Comparison of ENCODE assay signal across 23 mouse cellular contexts in genomic region chr11:118890474-118890873, GRCm38 (mm10). TPM values are rescaled to one million over a fixed set of nuclear protein-coding genes. Genes with fewer than 3 reads are reported as not detected.
DNase-seq lines count a peak whose midpoint lies in the region; ATAC-seq lines count a peak whose summit lies in the region.
"Had no signal": no experiment of that assay in that cellular context is flagged by ENCODE, and none has a peak within 500 bp of the region (broad histone marks: within the 10 kb centered on the region; RNA-seq: fewer than 3 reads in every experiment).

No protein-coding gene starts in this region.

- H3K4me1 ChIP-seq in neural tube, embryonic 12.5 days, result peaks cover 18% of the 10 kb centered on the region
- H3K4me1 ChIP-seq in midbrain, embryonic 15.5 days, result peaks cover 17% of the 10 kb centered on the region
- H3K4me1 ChIP-seq: embryonic facial prominence, embryonic 15.5 days; limb, embryonic 12.5 days; liver, embryonic 13.5 days; lung, embryonic 15.5 days had no signal

- peak overlapping the region; percentile 62; the same call in 1 of the 2 replicates for H3K27ac ChIP-seq in neural tube, embryonic 12.5 days
- H3K27ac ChIP-seq in midbrain, embryonic 15.5 days, result peak overlapping the region; percentile 66
- H3K27ac ChIP-seq: embryonic facial prominence, embryonic 15.5 days; limb, embryonic 12.5 days; liver, embryonic 13.5 days; lung, embryonic 15.5 days had no signal

- H3K9me3 ChIP-seq in neural tube, embryonic 12.5 days, result no peaks in the 10 kb centered on the region
- no peaks in the 10 kb centered on the region for H3K9me3 ChIP-seq in midbrain, embryonic 15.5 days
- H3K9me3 ChIP-seq: embryonic facial prominence, embryonic 15.5 days; liver, embryonic 13.5 days; lung, embryonic 15.5 days had no signal

- H3K4me2 ChIP-seq in neural tube, embryonic 12.5 days (replicated peaks), result no peak overlapping the region
- H3K4me2 ChIP-seq in midbrain, embryonic 15.5 days, result 0 out of 2 replicates have a peak overlapping the region, but pooled peaks have one; percentile 4
- H3K4me2 ChIP-seq: embryonic facial prominence, embryonic 15.5 days; heart, embryonic 11.5 days; limb, embryonic 12.5 days; liver, embryonic 13.5 days; lung, embryonic 15.5 days had no signal

- no peaks in the 10 kb centered on the region for H3K27me3 ChIP-seq in neural tube, embryonic 12.5 days (replicated peaks)
- no peaks in the 10 kb centered on the region for H3K27me3 ChIP-seq in midbrain, embryonic 15.5 days (replicated peaks)
- H3K27me3 ChIP-seq: embryonic facial prominence, embryonic 15.5 days; liver, embryonic 13.5 days; lung, embryonic 15.5 days had no signal

- 60% methylated on average over 5 of the region's 5 CpGs for WGBS in neural tube, embryonic 12.5 days
- 59% methylated on average over 5 of the region's 5 CpGs for WGBS in midbrain, embryonic 15.5 days

- no peak overlapping the region for H3K9ac ChIP-seq in neural tube, embryonic 12.5 days
- no peak overlapping the region for H3K9ac ChIP-seq in midbrain, embryonic 15.5 days
- H3K9ac ChIP-seq: embryonic facial prominence, embryonic 15.5 days; limb, embryonic 12.5 days; liver, embryonic 13.5 days; lung, embryonic 15.5 days had no signal

- no peak for ATAC-seq in neural tube, embryonic 12.5 days (ENCODE audit: low FRiP score, low read depth)
- no peak for ATAC-seq in midbrain, embryonic 15.5 days (replicated peaks)

- H3K36me3 ChIP-seq in neural tube, embryonic 12.5 days, result no peaks in the 10 kb centered on the region
- H3K36me3 ChIP-seq in midbrain, embryonic 15.5 days (replicated peaks), result no peaks in the 10 kb centered on the region
- H3K36me3 ChIP-seq: embryonic facial prominence, embryonic 15.5 days; limb, embryonic 12.5 days; liver, embryonic 13.5 days; lung, embryonic 15.5 days had no signal

- intact Hi-C loops in left cerebral cortex, postnatal 36 days (cut with DNase I), result no loop called here

- DNase-seq in cerebellum, adult 8-10 months, result peak; percentile 34
- no peak for DNase-seq in cerebellum, postnatal 4 days (ENCODE audit: low spot score in 2 of 2)
- DNase-seq in neural tube, embryonic 10.5 days (ENCODE audit: extremely low spot score, low spot score), result no peak
- DNase-seq in left cerebral cortex, postnatal 36 days (ENCODE audit: low spot score in 2 of 2), result no peak
- DNase-seq in thymus, postnatal 4 days, result no peak
- DNase-seq in kidney, postnatal 36 days, result no peak
- DNase-seq: adrenal gland, postnatal 14 days; cerebellum, adult 9-11 months; heart, postnatal 10 days; kidney, adult 18-20 months; kidney, postnatal 10 days; layer of hippocampus, adult 9-11 months; liver, embryonic 13.5 days; lung, postnatal 4 days had no signal

- H3K4me3 ChIP-seq in neural tube, embryonic 12.5 days, result no peak overlapping the region
- no peak overlapping the region for H3K4me3 ChIP-seq in midbrain, embryonic 15.5 days
- H3K4me3 ChIP-seq: embryonic facial prominence, embryonic 15.5 days; limb, embryonic 12.5 days; liver, embryonic 13.5 days; lung, embryonic 15.5 days had no signal

RNA-seq across cellular contexts. Expression of gene Rbfox3, which starts 20.9 kb away (rescaled TPM):
- polyA plus RNA-seq in neural tube, embryonic 12.5 days (2016; fragmentation: Nextera tagmentation; extraction: Ambion mirVana), result 44.8 and 52.6 TPM in 2 replicates
- 53.5 and 54.2 TPM in 2 replicates for polyA plus RNA-seq in midbrain, embryonic 15.5 days (2015; fragmentation: Nextera tagmentation; extraction: Ambion mirVana)
- total RNA-seq in left cerebral cortex, postnatal 36 days (2021), result 100 to 1,000 TPM; 350 to 371 TPM
- total RNA-seq: CH12.LX; granulocyte monocyte progenitor cell, adult 5-6 weeks; MEL had no signal
